Mouse (Mus musculus): ENCODE measurements around the gene Eogt.

DNA sequence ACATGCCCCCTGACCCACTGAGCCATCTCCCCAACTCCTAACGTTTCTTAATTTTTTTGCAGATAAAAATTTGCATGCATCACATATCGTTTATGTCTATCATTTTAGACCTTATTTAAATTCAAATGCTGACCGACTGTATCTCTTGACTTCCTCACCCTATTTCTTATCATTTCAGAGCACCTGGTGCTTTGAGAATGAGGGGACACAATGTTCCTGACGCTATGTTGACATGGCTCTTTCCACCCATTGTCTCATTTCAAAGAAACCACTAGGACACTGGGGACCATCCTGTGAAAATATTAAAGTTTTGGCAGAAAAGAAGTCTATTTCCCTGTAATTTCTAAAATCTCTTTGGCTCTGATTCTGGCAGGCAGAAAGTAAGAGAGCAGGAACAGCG, 32.1 kb downstream of the Eogt start:
- TF ChIP-seq CTCF (IDR thresholded peaks at IDR 0.05; ENCODE audit: borderline replicate concordance, control insufficient read depth, extremely low read depth, insufficient read depth, low read length, poor library complexity) (no peak), POLR2A (IDR thresholded peaks at IDR 0.05; ENCODE audit: control insufficient read depth, extremely low read depth, insufficient read depth, low read length, poor library complexity) (no peak)

Measured in thymus, adult 2 months (tissue).